Mouse (Mus musculus) intestine, embryonic 15.5 days (tissue): Measurements from ENCODE around the gene Uqcc2. TPM values are rescaled to one million over a fixed set of nuclear protein-coding genes. Genes with fewer than 3 reads are reported as not detected.

Source experiments
- ATAC-seq: fragments of 200-750 bp; cut with Nextera tagmentation; 2 replicates; pipeline ENCODE4 v1.8.0; 2017; ENCODE audit warnings: moderate TSS enrichment, moderate library complexity
- H3K27ac ChIP-seq: fragments of 300-500 bp; sonication (generic); 2 replicates; pipeline ENCODE4 v1.5.1; 2015; ENCODE audit warnings: mild to moderate bottlenecking, inconsistent platforms
- H3K27me3 ChIP-seq: fragments of 300-500 bp; sonication (generic); replicated peaks from 2 replicates; pipeline ENCODE4 v1.6.1; 2015; ENCODE audit warnings: inconsistent platforms
- H3K36me3 ChIP-seq: fragments of 300-500 bp; sonication (generic); 2 replicates; pipeline ENCODE4 v1.6.1; 2015; ENCODE audit warnings: inconsistent platforms
- H3K4me1 ChIP-seq: fragments of 300-500 bp; sonication (generic); replicated peaks from 2 replicates; pipeline ENCODE4 v1.6.1; 2015; ENCODE audit warnings: inconsistent platforms
- H3K4me2 ChIP-seq: fragments of 300-500 bp; sonication (generic); replicated peaks from 2 replicates; pipeline ENCODE4 v1.6.1; 2015; ENCODE audit warnings: mild to moderate bottlenecking, inconsistent platforms
- H3K4me3 ChIP-seq: fragments of 300-500 bp; sonication (generic); replicated peaks from 2 replicates; pipeline ENCODE4 v1.5.1; 2015; ENCODE audit warnings: inconsistent platforms
- H3K9ac ChIP-seq: fragments of 300-500 bp; sonication (generic); 2 replicates; pipeline ENCODE4 v1.6.1; 2015; ENCODE audit warnings: inconsistent platforms
- H3K9me3 ChIP-seq: fragments of 300-500 bp; sonication (generic); 2 replicates; pipeline ENCODE4 v1.6.1; 2016; ENCODE audit warnings: inconsistent platforms
- WGBS: fragments of 180-500 bp; shearing (Covaris S2); methylation state at CpG from one replicate; pipeline ENCODE4 v1.1.7; 2015; 5-methylcytosine and 5-hydroxymethylcytosine counted together
- polyA plus RNA-seq: library from polyadenylated mRNA; unstranded; fragments of >200 nt; fragmentation: Nextera tagmentation; extraction: Ambion mirVana; gene quantifications from 2 replicates; pipeline ENCODE4 v1.2.1, GENCODE M21; 2015

The Uqcc2 gene
- polyA plus RNA-seq, 1 experiment from 2014 or later, result 266 TPM

GRCm38 (mm10) chr17:27152976-27153723 lies 19.4 kb upstream of the Uqcc2 start:
- Histone ChIP-seq H3K9ac (no peak overlapping the region), H3K27ac (no peak overlapping the region), H3K4me1 (peaks cover 6% of the 10 kb centered on the region), H3K9me3 (no peaks in the 10 kb centered on the region), H3K4me3 (no peak overlapping the region), H3K36me3 (no peaks in the 10 kb centered on the region), H3K27me3 (no peaks in the 10 kb centered on the region), H3K4me2 (no peak overlapping the region)
- WGBS, result 52% methylated on average over 8 of the region's 8 CpGs
- ATAC-seq, result peak; percentile 63

GRCm38 (mm10) chr17:27151411-27151810 lies 17.7 kb upstream of the Uqcc2 start:
- H3K27me3 ChIP-seq, result no peaks in the 10 kb centered on the region
- H3K9me3 ChIP-seq, result no peaks in the 10 kb centered on the region
- no peak for ATAC-seq
- H3K27ac ChIP-seq, result no peak overlapping the region
- peaks cover 6% of the 10 kb centered on the region for H3K4me1 ChIP-seq
- no peak overlapping the region for H3K4me2 ChIP-seq
- WGBS, result 71% methylated on average over 8 of the region's 8 CpGs
- no peak overlapping the region for H3K9ac ChIP-seq
- no peak overlapping the region for H3K4me3 ChIP-seq
- H3K36me3 ChIP-seq, result no peaks in the 10 kb centered on the region

GRCm38 (mm10) chr17:27150871-27151270 lies 17.2 kb upstream of the Uqcc2 start:
- H3K27me3 ChIP-seq, result no peaks in the 10 kb centered on the region
- 53% methylated on average over 7 of the region's 7 CpGs for WGBS
- no peak for ATAC-seq
- H3K9me3 ChIP-seq, result no peaks in the 10 kb centered on the region
- H3K9ac ChIP-seq, result no peak overlapping the region
- H3K4me2 ChIP-seq, result no peak overlapping the region
- no peaks in the 10 kb centered on the region for H3K36me3 ChIP-seq
- H3K27ac ChIP-seq, result no peak overlapping the region
- H3K4me3 ChIP-seq, result no peak overlapping the region
- H3K4me1 ChIP-seq, result peaks cover 9% of the 10 kb centered on the region

- no peak overlapping the region for H3K27ac ChIP-seq
- peaks cover 13% of the 10 kb centered on the region; the same call in 1 of the 2 replicates for H3K4me1 ChIP-seq
- no peaks in the 10 kb centered on the region for H3K27me3 ChIP-seq
- 6% methylated on average over 8 of the region's 8 CpGs for WGBS
- no peak for ATAC-seq
- H3K9me3 ChIP-seq, result no peaks in the 10 kb centered on the region
- H3K36me3 ChIP-seq, result no peaks in the 10 kb centered on the region
- H3K9ac ChIP-seq, result no peak overlapping the region
- no peak overlapping the region for H3K4me3 ChIP-seq
- no peak overlapping the region for H3K4me2 ChIP-seq
Observed at GRCm38 (mm10) chr17:27146323-27146923, 12.7 kb upstream of the Uqcc2 start.

- no peak overlapping the region for H3K4me3 ChIP-seq
- H3K9me3 ChIP-seq, result no peaks in the 10 kb centered on the region
- no peaks in the 10 kb centered on the region for H3K36me3 ChIP-seq
- WGBS, result 73% methylated on average over 4 of the region's 4 CpGs
- H3K27me3 ChIP-seq, result no peaks in the 10 kb centered on the region
- H3K4me2 ChIP-seq, result no peak overlapping the region
- ATAC-seq, result no peak
- no peak overlapping the region for H3K9ac ChIP-seq
- peaks cover 13% of the 10 kb centered on the region; the same call in 1 of the 2 replicates for H3K4me1 ChIP-seq
- no peak overlapping the region for H3K27ac ChIP-seq
Observed at GRCm38 (mm10) chr17:27144152-27144551, 10.4 kb upstream of the Uqcc2 start.

GRCm38 (mm10) chr17:27141971-27142450 lies 8.3 kb upstream of the Uqcc2 start:
- no peaks in the 10 kb centered on the region for H3K36me3 ChIP-seq
- H3K4me1 ChIP-seq, result peaks cover 13% of the 10 kb centered on the region; the same call in 1 of the 2 replicates
- no peaks in the 10 kb centered on the region for H3K9me3 ChIP-seq
- H3K27me3 ChIP-seq, result no peaks in the 10 kb centered on the region
- peak overlapping the region; percentile 22; the same call in 1 of the 2 replicates for H3K4me2 ChIP-seq
- no peak overlapping the region for H3K9ac ChIP-seq
- WGBS, result 27% methylated on average over 10 of the region's 10 CpGs
- no peak overlapping the region for H3K27ac ChIP-seq
- peak; percentile 66 for ATAC-seq
- no peak overlapping the region for H3K4me3 ChIP-seq

- H3K4me2 ChIP-seq, result no peak overlapping the region
- no peak overlapping the region for H3K9ac ChIP-seq
- H3K27ac ChIP-seq, result no peak overlapping the region
- no peaks in the 10 kb centered on the region for H3K36me3 ChIP-seq
- 56% methylated on average over 9 of the region's 9 CpGs for WGBS
- no peak for ATAC-seq
- no peak overlapping the region for H3K4me3 ChIP-seq
- peaks cover 10% of the 10 kb centered on the region; the same call in 1 of the 2 replicates for H3K4me1 ChIP-seq
- no peaks in the 10 kb centered on the region for H3K27me3 ChIP-seq
- no peaks in the 10 kb centered on the region for H3K9me3 ChIP-seq
Observed at GRCm38 (mm10) chr17:27140262-27140661, 6.5 kb upstream of the Uqcc2 start.

- 59% methylated on average over 6 of the region's 7 CpGs for WGBS
- no peak overlapping the region for H3K4me3 ChIP-seq
- no peaks in the 10 kb centered on the region for H3K9me3 ChIP-seq
- ATAC-seq, result no peak
- no peaks in the 10 kb centered on the region for H3K36me3 ChIP-seq
- H3K9ac ChIP-seq, result no peak overlapping the region
- H3K27ac ChIP-seq, result no peak overlapping the region
- no peaks in the 10 kb centered on the region for H3K27me3 ChIP-seq
- H3K4me2 ChIP-seq, result no peak overlapping the region
- H3K4me1 ChIP-seq, result peaks cover 10% of the 10 kb centered on the region; the same call in 1 of the 2 replicates
Observed at GRCm38 (mm10) chr17:27139304-27139703, 5.6 kb upstream of the Uqcc2 start.

GRCm38 (mm10) chr17:27138396-27138795 lies 4.7 kb upstream of the Uqcc2 start:
- Histone ChIP-seq H3K27me3 (no peaks in the 10 kb centered on the region), H3K4me1 (peaks cover 13% of the 10 kb centered on the region), H3K9me3 (no peaks in the 10 kb centered on the region), H3K4me2 (no peak overlapping the region), H3K27ac (no peak overlapping the region), H3K36me3 (no peaks in the 10 kb centered on the region), H3K9ac (no peak overlapping the region), H3K4me3 (no peak overlapping the region)
- 81% methylated on average over 9 of the region's 9 CpGs for WGBS
- ATAC-seq, result no peak

GRCm38 (mm10) chr17:27134715-27135114 lies 999 bp upstream of the Uqcc2 start:
- no peak overlapping the region for H3K27ac ChIP-seq
- no peak overlapping the region for H3K4me3 ChIP-seq
- H3K27me3 ChIP-seq, result no peaks in the 10 kb centered on the region
- no peak overlapping the region for H3K4me2 ChIP-seq
- peaks cover 27% of the 10 kb centered on the region for H3K4me1 ChIP-seq
- 47% methylated on average over 3 of the region's 3 CpGs for WGBS
- H3K36me3 ChIP-seq, result no peaks in the 10 kb centered on the region
- no peak overlapping the region for H3K9ac ChIP-seq
- H3K9me3 ChIP-seq, result no peaks in the 10 kb centered on the region
- ATAC-seq, result no peak

GRCm38 (mm10) chr17:27134187-27134586 lies 471 bp upstream of the Uqcc2 start:
- 29% methylated on average over 9 of the region's 9 CpGs for WGBS
- ATAC-seq, result peak; percentile 18; the same call in 1 of the 2 replicates
- Histone ChIP-seq H3K9ac (no peak overlapping the region), H3K27ac (no peak overlapping the region), H3K4me1 (peaks cover 30% of the 10 kb centered on the region), H3K36me3 (no peaks in the 10 kb centered on the region), H3K9me3 (no peaks in the 10 kb centered on the region), H3K4me2 (peak overlapping the region; percentile 72), H3K4me3 (peak overlapping the region; percentile 76), H3K27me3 (no peaks in the 10 kb centered on the region)

- WGBS, result 87% methylated on average over 10 of the region's 10 CpGs
- ATAC-seq, result no peak
Observed at GRCm38 (mm10) chr17:27132238-27132637, 1.5 kb downstream of the Uqcc2 start.

More at GRCm38 (mm10) chr17:27132238-27132637, 1.5 kb downstream of the Uqcc2 start:
- Histone ChIP-seq H3K27me3 (no peaks in the 10 kb centered on the region), H3K9me3 (no peaks in the 10 kb centered on the region), H3K4me2 (no peak overlapping the region), H3K4me1 (peaks cover 36% of the 10 kb centered on the region), H3K36me3 (0 out of 2 replicates have a peak, but pooled peaks cover 2% of the 10 kb centered on the region), H3K4me3 (no peak overlapping the region), H3K9ac (no peak overlapping the region), H3K27ac (no peak overlapping the region)
